ENCODE assay signal across 21 mouse cellular contexts in genomic region chr5:25012134-25012533, GRCm38 (mm10).
"Had no signal": no experiment of that assay in that cellular context is flagged by ENCODE, and none has a peak within 500 bp of the region (broad histone marks: within the 10 kb centered on the region; RNA-seq: fewer than 3 reads in every experiment).

No protein-coding gene starts in this region.

- H3K4me2 ChIP-seq: heart, embryonic 11.5 days; heart, embryonic 13.5 days; heart, embryonic 15.5 days; hindbrain, embryonic 13.5 days; hindbrain, embryonic 15.5 days; limb, embryonic 12.5 days; liver, embryonic 11.5 days had no signal

- H3K27ac ChIP-seq: heart, adult 2 months; heart, embryonic 13.5 days; heart, embryonic 15.5 days; hindbrain, embryonic 13.5 days; hindbrain, embryonic 15.5 days; hindbrain, postnatal 0 days; layer of hippocampus, adult 2 months; left cerebral cortex, adult 2 months; limb, embryonic 10.5 days; limb, embryonic 12.5 days had no signal

- H3K9me3 ChIP-seq: heart, embryonic 13.5 days; heart, embryonic 15.5 days; hindbrain, embryonic 13.5 days; hindbrain, embryonic 15.5 days; limb, embryonic 10.5 days; limb, embryonic 12.5 days had no signal

- DNase-seq: forebrain, postnatal 0 days; gastrocnemius, postnatal 14 days; gastrocnemius, postnatal 36 days; heart, adult 11 months; heart, adult 2 months; heart, postnatal 14 days; heart, postnatal 36 days; kidney, postnatal 10 days; kidney, postnatal 4 days; liver had no signal

- H3K9ac ChIP-seq: forebrain, postnatal 0 days; heart, embryonic 13.5 days; heart, embryonic 15.5 days; hindbrain, embryonic 15.5 days; limb, embryonic 12.5 days had no signal

- H3K36me3 ChIP-seq: heart, embryonic 13.5 days; heart, embryonic 15.5 days; hindbrain, embryonic 13.5 days; hindbrain, embryonic 15.5 days; limb, embryonic 10.5 days; limb, embryonic 12.5 days had no signal

- H3K4me3 ChIP-seq: heart, adult 2 months; heart, embryonic 13.5 days; heart, embryonic 15.5 days; hindbrain, embryonic 13.5 days; hindbrain, embryonic 15.5 days; layer of hippocampus, adult 2 months; left cerebral cortex, adult 2 months; limb, embryonic 10.5 days; limb, embryonic 12.5 days had no signal

- H3K27me3 ChIP-seq: heart, embryonic 15.5 days; hindbrain, embryonic 15.5 days had no signal
